Mouse (Mus musculus) fibroblast of lung, adult 2 months (primary cell): ENCODE measurements around the gene Mia2.

Experiments
- DNase-seq: peaks from one replicate; pipeline ENCODE4 v3.0.0-alpha.2; 2011; ENCODE audit warnings: low read depth

Gene Mia2

DNA sequence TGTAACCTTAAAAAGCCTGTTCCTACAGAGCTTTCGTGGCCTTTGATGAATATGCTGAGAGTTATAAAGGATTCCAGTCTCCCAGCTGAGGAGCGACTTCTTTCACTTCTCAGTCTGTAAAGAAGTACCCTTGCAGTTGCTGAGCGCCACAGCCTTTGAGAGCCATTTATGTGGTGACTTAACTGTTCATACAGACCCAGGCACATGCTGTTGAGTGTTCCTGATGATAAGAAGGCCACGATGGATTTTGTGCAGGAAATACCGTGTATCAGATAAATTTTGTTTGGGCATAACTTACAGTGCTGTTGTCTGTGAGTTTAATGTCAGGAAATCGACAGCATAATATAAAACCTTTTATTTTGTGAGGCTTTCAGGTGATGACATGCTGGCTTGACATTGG, 68.9 kb downstream of the Mia2 start:
- DNase-seq = no peak

DNA sequence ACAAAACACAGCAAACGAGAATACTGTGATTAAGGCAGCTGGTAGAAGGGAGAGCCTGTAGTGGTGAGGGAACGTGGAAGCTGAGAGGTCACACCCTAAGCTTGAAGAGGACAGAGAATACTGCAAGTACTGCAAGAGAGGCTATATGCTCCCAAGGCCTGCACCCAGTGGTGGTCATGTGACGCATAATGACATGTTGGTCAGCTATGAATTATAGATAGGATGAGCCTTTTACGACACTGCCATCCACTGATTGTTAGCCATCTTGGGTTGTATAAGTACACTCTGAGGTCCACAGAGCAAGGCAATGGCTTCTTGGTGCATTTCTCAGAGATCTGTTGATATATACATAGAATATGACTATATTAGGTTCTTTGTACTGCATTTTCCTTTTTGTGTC, 71.0 kb downstream of the Mia2 start:
- no peak for DNase-seq

DNA sequence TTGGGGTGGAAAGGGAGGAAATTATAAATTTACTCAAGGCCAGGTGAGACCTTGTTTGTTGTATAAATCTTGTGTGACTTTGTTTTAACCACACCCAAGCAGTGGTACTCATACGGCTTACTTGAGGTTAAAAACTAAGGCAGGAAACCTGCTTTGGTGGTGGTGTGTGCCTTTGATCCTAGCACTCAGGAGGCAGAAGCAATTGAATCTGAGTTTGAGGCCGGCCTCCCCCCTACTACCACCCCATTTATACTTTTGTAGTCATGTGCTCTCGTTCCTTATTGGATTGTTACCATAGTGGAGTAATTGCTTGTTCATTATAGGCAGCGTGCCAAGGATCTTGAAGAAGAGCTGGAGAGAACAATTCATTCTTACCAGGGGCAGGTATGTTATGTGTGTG, 74.3 kb downstream of the Mia2 start:
- no peak for DNase-seq

DNA sequence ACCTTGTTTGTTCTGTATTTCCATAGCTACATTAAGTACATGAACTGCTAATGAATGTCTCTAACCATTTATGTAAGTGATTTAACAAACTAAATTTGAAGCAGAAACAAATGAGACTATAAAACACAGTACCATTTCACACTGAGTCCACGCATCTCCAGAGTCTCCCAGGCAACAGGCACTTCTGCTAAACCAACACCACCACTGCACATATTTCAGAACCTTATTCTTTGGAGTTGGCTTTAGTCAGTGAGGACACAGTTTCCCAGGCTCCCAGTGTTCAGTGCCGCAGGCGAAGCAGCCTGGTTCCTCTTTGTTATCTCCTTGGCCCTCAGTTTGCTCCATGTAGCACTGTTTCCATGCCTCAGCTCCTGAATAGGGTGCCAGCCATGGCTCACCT, 82.2 kb downstream of the Mia2 start:
- DNase-seq = no peak

DNA sequence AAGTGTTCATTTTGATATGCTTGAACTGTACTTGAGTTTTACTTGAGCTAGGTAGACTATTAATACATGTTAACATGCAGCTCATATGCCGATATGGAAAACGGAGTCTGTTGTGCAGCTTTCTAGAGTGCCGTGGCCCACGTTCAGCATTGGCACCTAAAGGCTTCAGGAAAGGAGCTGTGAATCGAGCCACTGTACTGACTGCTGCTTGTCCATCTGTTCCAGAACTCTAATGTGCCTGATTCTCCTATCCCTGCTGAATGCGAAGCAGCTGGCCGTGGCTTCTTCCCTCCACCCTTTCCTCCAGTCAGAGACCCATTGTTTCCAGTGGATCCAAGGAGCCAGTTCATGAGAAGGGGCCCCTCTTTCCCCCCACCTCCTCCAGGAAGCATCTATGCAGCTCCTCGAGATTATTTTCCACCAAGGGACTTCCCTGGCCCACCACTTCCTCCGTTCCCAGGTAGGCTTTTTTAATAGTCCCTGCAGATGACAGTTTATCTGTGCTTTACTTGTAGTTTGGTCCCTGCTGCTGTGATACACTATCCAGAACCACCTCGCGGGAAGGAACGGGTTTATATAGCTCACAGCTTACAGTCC, 92.6 kb downstream of the Mia2 start:
- DNase-seq = no peak

DNA sequence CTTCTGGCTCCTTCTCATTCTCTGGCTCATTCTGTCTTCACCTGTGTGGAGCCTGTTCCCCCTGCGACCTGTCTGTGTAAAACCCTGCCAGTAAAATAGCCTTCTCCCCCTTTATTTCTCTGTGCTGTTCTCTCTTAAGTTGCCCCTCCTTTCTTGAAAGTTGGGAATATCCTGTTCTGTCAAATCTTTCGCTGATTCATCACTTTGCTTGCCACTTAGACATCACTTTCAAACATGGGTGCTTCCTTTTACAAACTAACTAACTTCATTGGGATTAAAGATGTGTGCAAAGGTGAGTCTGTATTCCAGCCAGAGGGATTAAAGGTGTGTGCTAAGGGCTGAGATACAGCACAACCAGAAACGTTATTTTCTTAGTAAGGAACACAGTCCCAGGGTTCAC, 98.0 kb downstream of the Mia2 start:
- DNase-seq = no peak

DNA sequence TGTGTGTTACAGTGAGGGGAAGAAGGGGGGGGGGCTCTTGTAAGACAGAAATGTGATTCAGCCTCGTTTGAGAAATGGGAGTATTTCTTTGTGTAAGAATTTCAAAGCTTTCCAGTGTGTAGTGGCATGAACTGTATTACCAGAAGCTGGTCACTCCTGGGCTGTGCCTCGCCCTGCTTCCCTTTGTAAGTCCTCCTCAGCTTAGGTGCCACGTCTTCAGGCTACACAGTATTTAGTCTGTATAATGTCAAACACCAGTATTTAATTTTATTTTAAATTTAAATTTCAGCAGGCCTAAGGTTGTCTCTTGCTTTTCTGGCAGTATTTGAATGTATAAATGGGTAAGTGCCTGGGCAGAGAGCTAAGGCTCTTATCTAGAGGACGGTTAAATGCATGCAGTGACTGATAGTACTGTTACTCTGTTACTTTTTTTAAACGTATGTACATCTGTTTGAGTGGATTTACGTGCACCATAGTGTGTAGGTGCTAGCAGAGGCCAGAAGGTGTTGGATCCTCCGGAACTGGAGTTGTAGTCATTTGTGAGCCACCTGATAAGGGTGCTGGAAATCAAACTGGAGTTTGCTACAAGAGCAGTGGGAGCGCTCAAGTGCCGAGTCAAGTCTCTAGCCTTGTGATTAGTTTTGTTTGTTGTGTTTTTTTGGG, 98.9 kb downstream of the Mia2 start:
- no peak for DNase-seq

DNA sequence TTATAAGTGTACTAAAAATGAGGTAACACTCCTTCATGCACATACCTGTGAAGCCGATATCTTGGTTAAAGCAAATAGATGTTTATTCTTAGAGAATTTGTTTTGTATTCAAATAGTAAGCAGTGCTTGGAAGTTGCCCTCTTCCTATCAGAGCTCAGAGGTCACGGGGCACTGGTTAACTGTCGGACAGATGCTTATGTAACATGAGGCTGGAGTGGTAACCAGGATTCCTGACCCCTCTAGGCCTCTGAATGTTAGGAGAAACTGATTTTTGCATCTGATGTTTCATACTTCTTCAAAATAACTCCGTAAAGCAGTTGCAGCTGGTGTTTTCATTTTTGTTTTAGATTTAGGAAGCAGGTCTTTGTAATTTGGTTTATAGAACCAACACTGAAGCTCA, 99.5 kb downstream of the Mia2 start:
- DNase-seq = no peak

DNA sequence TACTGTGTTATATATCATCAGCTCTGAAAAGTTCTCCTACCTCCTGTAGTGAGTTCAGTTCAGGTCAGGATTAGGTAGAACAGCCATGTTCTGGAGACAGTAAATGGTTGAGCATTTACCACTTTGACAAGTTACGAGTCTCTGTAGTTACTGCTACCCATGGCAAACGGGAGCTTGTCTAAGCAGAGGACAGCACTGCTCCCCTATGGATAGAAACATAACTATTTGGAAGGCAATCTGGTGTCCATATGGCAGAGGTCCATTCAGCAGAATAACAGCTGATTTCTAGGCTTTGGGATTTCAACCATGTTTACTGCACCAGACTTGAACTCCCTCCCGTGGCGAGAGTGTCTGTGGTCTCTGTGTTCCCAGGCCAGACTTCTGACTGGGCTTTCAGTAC, 100.3 kb downstream of the Mia2 start:
- no peak for DNase-seq

DNA sequence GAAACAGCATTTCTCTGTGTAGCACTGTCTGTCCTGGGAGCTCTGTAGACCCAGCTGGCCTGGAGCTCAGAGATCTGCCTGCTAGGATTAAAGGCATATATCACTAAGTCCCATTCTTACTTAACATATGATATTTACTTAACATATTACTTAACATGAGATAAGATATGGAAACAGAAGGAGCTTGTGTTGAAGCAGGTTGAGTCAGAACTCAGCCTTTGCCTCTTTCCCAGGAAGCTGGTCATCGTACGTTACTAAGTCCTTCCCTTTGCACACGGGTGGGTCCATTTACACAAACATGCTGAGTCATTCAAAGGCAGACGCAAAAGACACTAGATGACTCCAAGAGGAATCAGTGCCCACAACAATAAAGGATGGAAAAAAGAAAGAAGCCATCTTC, 103.2 kb downstream of the Mia2 start:
- DNase-seq = no peak

DNA sequence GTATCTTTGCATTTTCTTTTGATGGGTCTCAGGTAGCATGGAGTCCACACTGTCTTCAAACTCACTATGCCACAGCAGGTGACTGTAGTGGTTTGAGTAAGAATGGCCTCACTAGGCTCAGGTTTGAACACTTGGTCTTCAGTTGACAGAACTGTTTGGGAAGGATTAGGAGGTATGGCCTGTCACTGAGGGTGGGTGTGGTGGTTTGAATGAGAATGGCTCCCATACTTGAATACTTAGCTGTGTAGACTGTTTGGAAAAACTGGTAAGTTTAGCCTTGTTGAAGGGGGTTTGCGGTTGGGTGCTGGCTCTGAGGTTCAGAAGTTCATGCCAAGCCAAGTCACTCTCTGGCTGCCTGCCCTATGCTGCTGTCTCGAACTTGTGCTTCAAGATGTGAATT, 103.8 kb downstream of the Mia2 start:
- no peak for DNase-seq

DNA sequence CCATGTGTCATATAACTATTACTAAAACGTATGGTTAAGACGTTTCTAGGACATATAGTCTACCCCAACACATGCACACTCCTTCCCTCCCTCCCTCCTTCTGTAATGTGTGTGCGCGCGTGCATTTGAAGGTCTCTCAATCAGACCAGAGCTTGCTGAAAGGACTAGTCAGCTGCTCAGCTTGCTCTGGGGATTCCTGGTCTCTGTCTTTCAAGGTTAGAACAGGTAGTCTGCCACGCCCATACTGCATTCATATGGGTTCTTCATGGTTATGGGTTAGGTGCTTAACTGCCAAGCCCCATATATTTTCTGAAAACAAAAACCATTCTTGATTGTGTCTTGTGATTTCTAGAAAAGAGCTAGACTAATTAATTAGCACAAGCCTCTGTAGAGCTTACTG, 110.0 kb downstream of the Mia2 start:
- no peak for DNase-seq

DNA sequence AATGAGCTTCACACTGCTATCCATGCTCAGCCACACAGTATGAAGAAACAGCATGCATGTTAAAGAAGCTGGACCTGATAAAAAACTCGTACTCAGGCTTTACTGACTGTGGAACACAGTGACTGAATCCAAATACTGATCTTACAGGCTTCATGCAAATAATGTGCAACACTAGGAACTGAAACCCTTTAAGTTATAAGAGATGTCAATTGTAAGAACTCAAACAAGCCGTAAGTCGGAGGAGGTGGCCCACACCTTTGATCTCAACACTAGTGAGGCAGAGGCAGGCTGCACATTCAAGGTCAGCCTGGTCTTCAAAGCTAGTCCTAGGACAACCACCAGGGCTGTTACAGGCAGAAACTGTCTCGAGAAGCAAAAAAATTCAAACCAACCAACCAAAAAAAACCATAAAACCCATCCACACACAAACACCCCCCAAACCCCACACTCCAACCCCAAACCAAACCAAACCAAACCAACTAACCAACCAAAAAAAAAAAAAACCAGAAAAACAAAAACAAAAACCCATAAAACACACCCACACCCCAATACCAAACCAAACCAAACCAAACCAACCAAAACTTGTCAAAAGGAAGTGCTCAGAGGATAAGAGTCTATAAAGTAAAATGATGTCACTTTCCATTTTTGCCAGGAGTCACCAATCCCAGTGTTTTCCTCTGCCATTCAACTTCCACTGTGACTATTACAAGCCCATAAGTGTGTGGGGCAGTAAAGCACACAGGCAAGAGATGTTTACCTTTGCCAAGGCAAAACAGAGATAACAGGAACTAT, 110.8 kb downstream of the Mia2 start:
- DNase-seq = no peak

DNA sequence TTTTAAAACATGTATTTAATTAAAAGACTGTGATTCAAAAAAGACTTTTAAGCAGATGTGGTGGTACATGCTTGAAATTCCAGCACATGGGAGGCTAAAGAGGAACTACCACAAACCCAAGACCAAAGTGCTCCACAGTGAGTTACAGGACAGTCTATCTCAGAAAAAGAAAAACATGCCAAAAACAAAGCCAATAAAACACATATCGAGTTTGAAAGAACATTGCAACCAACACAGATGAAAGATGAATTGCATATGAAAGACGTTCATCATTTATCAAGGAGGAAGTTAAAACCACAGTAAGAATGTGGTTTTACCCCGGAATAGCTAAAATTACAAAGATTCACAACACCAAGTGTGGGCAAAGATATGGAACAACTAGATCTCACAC, 111.4 kb downstream of the Mia2 start:
- DNase-seq = no peak

DNA sequence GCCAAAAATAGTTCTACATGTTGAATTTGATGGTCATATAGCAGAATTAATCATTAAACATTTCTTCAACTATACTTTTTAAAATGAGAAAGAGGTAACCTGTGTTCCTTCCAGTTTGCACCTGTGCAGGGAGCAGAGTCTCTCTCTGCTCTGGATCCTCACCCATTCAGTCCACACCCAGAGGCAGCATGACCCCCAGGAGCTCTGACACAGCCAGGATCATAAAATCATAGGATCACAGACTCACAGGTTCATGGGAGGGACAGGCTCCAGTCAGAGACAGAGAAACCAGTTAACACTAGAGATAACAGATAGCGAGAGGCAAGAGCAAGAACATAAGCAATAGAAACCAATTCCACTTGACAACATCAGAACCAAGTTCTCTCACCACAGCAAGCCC, 112.2 kb downstream of the Mia2 start:
- no peak for DNase-seq

DNA sequence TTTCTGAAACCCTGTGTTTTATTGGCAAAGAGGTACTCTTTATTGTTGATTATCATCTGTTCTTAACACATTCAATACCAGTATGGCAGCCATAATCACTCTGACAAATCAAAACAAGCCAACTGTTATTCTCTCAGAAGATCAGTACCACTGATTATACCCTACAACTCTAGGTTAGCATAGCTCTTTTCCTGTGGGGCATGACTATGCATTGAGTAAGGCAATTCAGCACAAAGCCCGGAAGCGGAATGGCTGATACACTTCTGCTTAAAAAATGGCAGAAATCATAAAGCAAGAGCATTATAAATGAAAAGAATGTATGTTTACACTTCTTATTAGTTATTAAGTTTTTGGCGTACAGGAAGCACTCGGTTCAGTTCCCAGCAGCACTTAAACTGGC, 120.6 kb downstream of the Mia2 start:
- no peak for DNase-seq

DNA sequence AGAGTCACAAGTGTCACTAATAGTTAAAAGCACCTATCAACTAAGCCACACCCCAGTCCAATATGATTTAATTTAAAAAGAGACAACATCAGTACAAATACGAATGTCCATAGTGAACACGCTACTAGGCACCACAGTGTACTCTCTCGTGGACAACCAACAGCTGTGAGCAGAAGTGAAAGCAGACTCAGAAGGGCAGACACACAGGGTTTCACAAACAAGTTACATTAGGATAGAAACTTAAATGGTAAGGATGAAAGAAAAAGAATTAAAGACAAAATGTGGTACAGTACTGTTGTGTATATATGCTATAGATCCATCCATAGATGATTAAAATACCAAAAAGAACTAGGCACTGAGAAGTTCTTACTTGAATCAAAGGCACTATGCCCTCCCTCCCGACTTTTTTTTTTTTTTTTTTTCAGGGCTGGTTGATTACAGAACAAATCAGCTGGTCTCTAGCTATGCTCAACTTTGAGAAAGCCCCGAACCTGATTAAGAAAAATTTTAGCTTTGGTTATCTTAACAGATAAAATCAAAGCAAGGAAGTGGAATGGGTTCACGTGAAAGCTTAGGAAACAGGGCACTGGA, 121.2 kb downstream of the Mia2 start:
- no peak for DNase-seq

DNA sequence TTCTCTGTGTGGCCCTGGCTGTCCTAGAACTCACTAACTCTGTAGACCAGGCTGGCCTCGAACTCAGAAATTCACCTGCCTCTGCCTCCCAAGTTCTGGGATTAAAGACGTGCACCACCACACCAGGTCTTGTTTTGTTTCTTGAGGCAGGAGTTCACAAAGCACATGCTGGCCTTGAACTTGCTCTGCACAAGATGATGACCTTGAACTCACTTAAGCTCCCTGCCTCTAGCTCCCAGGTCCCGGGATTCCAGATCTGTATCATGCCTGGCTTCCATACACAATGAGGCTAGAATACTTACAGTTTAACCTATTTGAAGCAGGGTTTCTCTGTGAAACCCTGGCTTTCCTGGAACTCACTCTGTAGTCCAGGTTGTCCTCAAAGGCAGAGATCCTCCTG, 121.7 kb downstream of the Mia2 start:
- DNase-seq = no peak

DNA sequence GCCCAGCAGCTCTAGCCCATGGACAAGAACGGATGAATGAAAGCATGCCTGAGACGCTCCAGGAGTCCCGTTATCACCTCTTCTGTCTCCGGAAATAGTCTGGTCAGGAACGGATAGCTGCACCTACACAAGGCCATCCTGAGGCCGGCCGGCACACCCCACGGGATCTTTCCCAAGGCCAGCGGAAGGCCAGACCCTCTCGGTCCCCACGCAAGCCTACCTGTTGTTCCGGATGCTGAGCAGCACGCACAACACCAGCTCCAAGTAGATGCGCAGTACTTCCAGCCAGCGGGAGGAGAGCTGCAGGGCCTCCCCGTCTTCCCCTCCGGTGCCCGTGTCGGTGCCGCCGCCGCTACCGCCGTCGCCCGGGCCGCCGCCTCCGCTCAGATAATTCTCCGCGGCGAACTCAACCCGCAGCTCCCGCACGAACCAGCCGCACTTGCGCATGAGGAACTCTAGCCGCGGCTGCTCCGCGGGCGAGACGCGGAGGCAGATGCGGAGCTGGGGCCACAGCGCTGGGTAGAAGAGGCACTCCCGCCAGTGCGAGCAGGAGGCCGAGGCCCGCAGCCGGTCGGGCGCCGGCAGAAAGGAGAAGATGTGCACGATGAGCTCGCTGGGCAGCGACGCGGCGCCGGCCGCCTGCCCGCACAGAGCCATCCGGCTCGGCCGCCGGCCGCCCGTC, 123.2 kb downstream of the Mia2 start:
- DNase-seq = no peak

DNA sequence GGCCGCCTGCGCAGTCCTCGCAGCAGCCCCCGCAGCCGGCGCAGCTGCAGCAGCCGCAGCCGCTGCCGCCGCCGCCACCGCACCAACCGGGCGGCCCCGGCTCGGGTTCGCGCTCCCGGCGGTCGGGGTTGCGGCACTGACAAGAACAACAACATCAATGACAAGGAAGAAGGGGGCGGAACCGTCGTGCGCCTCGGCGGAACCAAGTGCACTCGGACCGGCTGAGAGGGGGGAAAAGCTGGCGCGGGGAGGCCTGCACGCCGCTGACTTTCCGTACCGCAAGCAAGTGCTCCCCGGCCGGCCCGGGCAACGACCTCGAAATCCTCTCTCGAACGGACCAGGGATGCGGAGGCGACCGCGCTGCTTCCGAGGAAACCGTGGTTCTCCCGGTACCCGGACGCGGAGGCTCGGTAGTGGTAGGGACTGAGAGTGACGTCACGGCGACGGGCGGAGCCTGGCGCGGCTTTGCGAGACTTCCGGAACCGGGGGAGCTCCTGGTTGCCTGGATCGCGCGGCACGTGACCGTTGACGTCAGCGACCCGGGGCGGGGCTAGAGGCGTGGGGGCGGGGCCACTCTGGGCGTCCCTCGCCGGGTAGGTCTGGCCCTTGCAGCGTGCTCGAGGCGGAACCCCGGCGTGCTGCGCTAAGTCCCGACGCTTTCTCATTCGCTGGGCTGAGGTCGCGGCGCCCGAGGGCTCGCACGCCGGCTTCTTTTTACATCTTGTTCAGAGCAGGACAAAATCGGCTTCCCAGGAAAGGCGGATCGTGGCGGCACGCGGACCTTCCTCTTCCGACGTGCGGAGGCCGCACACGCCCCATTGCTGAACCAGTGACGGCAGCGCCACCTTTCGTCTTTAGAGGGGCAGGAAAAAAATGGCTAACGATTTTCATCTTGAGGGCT, 124.0 kb downstream of the Mia2 start, which contains the start of gene Fbxo33:
Fbxo33 (minus strand) TSS at position 401 of the 901 bp plus-strand sequence.
- peak; percentile 91 for DNase-seq

DNA sequence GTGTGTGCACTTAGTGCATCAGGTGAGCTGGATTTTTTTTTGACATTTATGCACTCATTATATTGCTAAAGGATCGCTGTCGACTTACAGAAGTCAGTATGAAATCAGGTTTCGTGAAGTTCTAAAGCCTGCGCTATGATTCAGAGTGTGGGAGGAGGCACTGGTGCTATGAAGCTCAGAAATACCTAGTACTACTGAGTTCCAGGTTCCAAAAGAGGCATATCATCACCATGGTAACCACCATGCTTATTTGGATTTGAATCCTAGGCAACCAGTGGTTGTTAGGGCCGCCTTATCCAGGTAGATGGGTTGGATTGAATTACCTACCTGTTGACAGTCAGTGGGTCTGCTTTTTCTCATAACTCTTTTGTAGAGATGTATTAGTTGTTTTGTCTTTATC, 132.8 kb downstream of the Mia2 start:
- DNase-seq = no peak
